Mouse (Mus musculus) limb, embryonic 11.5 days (tissue): ENCODE data around the gene Rpl27. TPM values are rescaled to one million over a fixed set of nuclear protein-coding genes. Genes with fewer than 3 reads are reported as not detected.

Experiments used
- ATAC-seq: fragments of 200-750 bp; cut with Nextera tagmentation; 2 replicates; pipeline ENCODE4 v1.8.0; 2017; ENCODE audit warnings: low read depth; ENCODE audit not compliant: insufficient number of reproducible peaks, low FRiP score, low TSS enrichment
- DNase-seq: peaks from one replicate; pipeline ENCODE4 v3.0.0-alpha.2; 2015; ENCODE audit warnings: low spot score
- H3K27ac ChIP-seq: fragments of 300-500 bp; sonication (generic); replicated peaks from 2 replicates; pipeline ENCODE4 v1.5.1; 2014; ENCODE audit warnings: low read depth, mild to moderate bottlenecking, low read length
- H3K27me3 ChIP-seq: fragments of 300-500 bp; sonication (generic); 2 replicates; pipeline ENCODE4 v1.6.1; 2014; ENCODE audit warnings: mild to moderate bottlenecking, low read length, mixed read lengths; ENCODE audit not compliant: control insufficient read depth, insufficient read depth
- H3K36me3 ChIP-seq: fragments of 300-500 bp; sonication (generic); 2 replicates; pipeline ENCODE4 v1.6.1; 2014; ENCODE audit warnings: mild to moderate bottlenecking, low read length, moderate library complexity, mixed read lengths; ENCODE audit not compliant: control insufficient read depth, insufficient read depth
- H3K4me1 ChIP-seq: fragments of 300-500 bp; sonication (generic); 2 replicates; pipeline ENCODE4 v1.6.1; 2014; ENCODE audit warnings: low read length, mixed read lengths; ENCODE audit not compliant: control insufficient read depth, insufficient read depth
- H3K4me2 ChIP-seq: fragments of 300-500 bp; sonication (generic); 2 replicates; pipeline ENCODE4 v1.6.1; 2014; ENCODE audit warnings: low read depth, mild to moderate bottlenecking, moderate library complexity; ENCODE audit not compliant: severe bottlenecking
- H3K4me3 ChIP-seq: fragments of 300-500 bp; sonication (generic); 2 replicates; pipeline ENCODE4 v1.5.1; 2014; ENCODE audit warnings: low read depth, low read length
- H3K9ac ChIP-seq: fragments of 300-500 bp; sonication (generic); 2 replicates; pipeline ENCODE4 v1.6.1; 2014; ENCODE audit warnings: mild to moderate bottlenecking, low read length
- H3K9me3 ChIP-seq: fragments of 300-500 bp; sonication (generic); 2 replicates; pipeline ENCODE4 v1.6.1; 2016; ENCODE audit warnings: low read length; ENCODE audit not compliant: control insufficient read depth
- WGBS: fragments of 180-500 bp; shearing (Covaris S2); extraction: QIAGEN DNeasy Blood & Tissue Kit; methylation state at CpG from one replicate; pipeline ENCODE4 v1.1.7; 2014; 5-methylcytosine and 5-hydroxymethylcytosine counted together
- microRNA-seq: library from miRNA; unstranded; fragments of <30 nt; microRNA quantifications from one replicate; pipeline ENCODE4, GENCODE M21; 2016
- polyA plus RNA-seq: library from polyadenylated mRNA; unstranded; fragments of >200 nt; fragmentation: Nextera tagmentation; extraction: Ambion mirVana; gene quantifications from 2 replicates; pipeline ENCODE4 v1.2.1, GENCODE M21; 2014

The Rpl27 gene
- polyA plus RNA-seq, 1 experiment from 2014 or later = 489 TPM

GRCm38 (mm10) chr11:101486126-101486525, 44.0 kb downstream of the Rpl27 start:
- WGBS = 69% methylated on average over 6 of the region's 6 CpGs
- H3K4me3 ChIP-seq = no peak overlapping the region
- no peaks in the 10 kb centered on the region for H3K36me3 ChIP-seq
- no peaks in the 10 kb centered on the region for H3K9me3 ChIP-seq
- H3K27ac ChIP-seq = no peak overlapping the region
- H3K4me1 ChIP-seq = no peaks in the 10 kb centered on the region
- no peaks in the 10 kb centered on the region for H3K27me3 ChIP-seq
- DNase-seq (no peak), ATAC-seq (no peak)
- no peak overlapping the region for H3K9ac ChIP-seq
- H3K4me2 ChIP-seq = no peak overlapping the region

Small RNA genes within 50 kb of the gene (microRNA-seq; reads per million reads assigned to microRNA genes)
- not detected for gene Mir6929

Other genes starting within 250 kb of the Rpl27 start
- gene Ezh1, start 215.8 kb upstream of the Rpl27 start, polyA plus RNA-seq = 12.7 and 13.4 TPM in 2 replicates
- 60.4 and 67.2 TPM in 2 replicates for gene Ramp2, start 196.3 kb upstream of the Rpl27 start, polyA plus RNA-seq
- gene Vps25, start 188.6 kb upstream of the Rpl27 start, polyA plus RNA-seq = 111 and 120 TPM in 2 replicates
- 7.0 and 8.1 TPM in 2 replicates for gene Wnk4, start 181.7 kb upstream of the Rpl27 start, polyA plus RNA-seq
- gene Cntd1, start 163.3 kb upstream of the Rpl27 start, polyA plus RNA-seq = 1.3 and 1.8 TPM in 2 replicates
- gene Coa3, start 163.2 kb upstream of the Rpl27 start, polyA plus RNA-seq = 191 and 204 TPM in 2 replicates
- gene Becn1, start 140.0 kb upstream of the Rpl27 start, polyA plus RNA-seq = 135 and 139 TPM in 2 replicates
- 158 and 164 TPM in 2 replicates for gene Psme3, start 126.1 kb upstream of the Rpl27 start, polyA plus RNA-seq
- 1.5 and 1.9 TPM in 2 replicates for gene Aoc2, start 117.2 kb upstream of the Rpl27 start, polyA plus RNA-seq
- gene Aoc3, start 111.7 kb upstream of the Rpl27 start, polyA plus RNA-seq = not detected in 2 replicates
- gene G6pc, start 74.7 kb upstream of the Rpl27 start, polyA plus RNA-seq = not detected in 2 replicates
- 89.0 and 91.6 TPM in 2 replicates for gene Aarsd1, start 24.7 kb upstream of the Rpl27 start, polyA plus RNA-seq
- 10.4 and 11.5 TPM in 2 replicates for gene Gm27029, start 17.5 kb upstream of the Rpl27 start, polyA plus RNA-seq
- 13.3 and 14.4 TPM in 2 replicates for gene Rundc1, start 17.2 kb upstream of the Rpl27 start, polyA plus RNA-seq
- 4.3 and 4.5 TPM in 2 replicates for gene Ptges3l, start 17.0 kb upstream of the Rpl27 start, polyA plus RNA-seq
- gene Ifi35, start 6.1 kb downstream of the Rpl27 start, polyA plus RNA-seq = 3.3 and 3.4 TPM in 2 replicates
- 4.7 and 4.8 TPM in 2 replicates for gene Rnd2, start 22.7 kb downstream of the Rpl27 start, polyA plus RNA-seq
- gene Vat1, start 23.9 kb downstream of the Rpl27 start, polyA plus RNA-seq = 17.7 and 19.3 TPM in 2 replicates
- gene Brca1, start 109.7 kb downstream of the Rpl27 start, polyA plus RNA-seq = 23.2 and 23.3 TPM in 2 replicates
- 64.1 and 69.6 TPM in 2 replicates for gene Nbr1, start 109.9 kb downstream of the Rpl27 start, polyA plus RNA-seq
- gene Tmem106a, start 139.9 kb downstream of the Rpl27 start, polyA plus RNA-seq = 0.67 and 1.3 TPM in 2 replicates
- gene Gm11634, start 157.0 kb downstream of the Rpl27 start, polyA plus RNA-seq = not detected in 2 replicates
- 30.0 and 31.0 TPM in 2 replicates for gene Rdm1, start 184.9 kb downstream of the Rpl27 start, polyA plus RNA-seq
- gene Arl4d, start 223.2 kb downstream of the Rpl27 start, polyA plus RNA-seq = 1.7 TPM in 2 replicates